Mouse (Mus musculus) E14TG2a.4 (cell line): ENCODE results near the gene Dpf2.
A peak's percentile ranks its signal among the peaks of the same experiment; 100 is the strongest.

Source experiments
- CTCF ChIP-seq: conservative IDR thresholded peaks from 2 replicates; pipeline ENCODE4 v1.5.1; 2014; ENCODE audit warnings: low read length
- NANOG ChIP-seq: IDR thresholded peaks from 2 replicates; pipeline ENCODE4 v1.6.1; 2014; ENCODE audit warnings: borderline replicate concordance, low read length, mixed read lengths
- POU5F1 ChIP-seq: IDR thresholded peaks from 2 replicates; pipeline ENCODE4 v1.6.1; 2014; ENCODE audit warnings: low read length, borderline replicate concordance

GRCm38 (mm10) chr19:5847306-5847796 is 65.5 kb downstream of the Dpf2 start:
- no peak for TF ChIP-seq CTCF
- TF ChIP-seq NANOG: peak; percentile 8; the same call in 1 of the 2 replicates
- TF ChIP-seq POU5F1: no peak
